Mouse (Mus musculus): ENCODE measurements around the gene Gm20458.

Gene Gm20458

DNA sequence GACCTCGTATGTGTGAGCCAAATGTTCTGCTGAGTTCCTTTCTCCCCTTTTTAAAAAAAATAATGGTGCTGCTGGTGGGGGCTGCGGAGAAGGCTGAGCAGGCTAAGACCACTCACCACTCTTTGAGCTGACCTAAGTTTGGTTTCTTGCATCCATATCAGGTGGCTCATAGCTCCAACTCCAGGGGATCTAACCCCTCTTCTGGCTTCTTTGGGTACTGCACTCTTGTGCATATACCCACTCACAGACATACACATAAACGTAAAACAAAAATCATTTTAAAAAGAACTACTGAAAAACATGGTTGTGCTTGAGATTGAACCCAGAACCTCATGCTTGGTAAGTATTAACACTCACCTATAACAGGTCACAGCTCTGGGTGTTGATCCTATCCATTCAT is 44.2 kb downstream of the Gm20458 start:
- no peak for DNase-seq (ENCODE audit: low read depth)

DNA sequence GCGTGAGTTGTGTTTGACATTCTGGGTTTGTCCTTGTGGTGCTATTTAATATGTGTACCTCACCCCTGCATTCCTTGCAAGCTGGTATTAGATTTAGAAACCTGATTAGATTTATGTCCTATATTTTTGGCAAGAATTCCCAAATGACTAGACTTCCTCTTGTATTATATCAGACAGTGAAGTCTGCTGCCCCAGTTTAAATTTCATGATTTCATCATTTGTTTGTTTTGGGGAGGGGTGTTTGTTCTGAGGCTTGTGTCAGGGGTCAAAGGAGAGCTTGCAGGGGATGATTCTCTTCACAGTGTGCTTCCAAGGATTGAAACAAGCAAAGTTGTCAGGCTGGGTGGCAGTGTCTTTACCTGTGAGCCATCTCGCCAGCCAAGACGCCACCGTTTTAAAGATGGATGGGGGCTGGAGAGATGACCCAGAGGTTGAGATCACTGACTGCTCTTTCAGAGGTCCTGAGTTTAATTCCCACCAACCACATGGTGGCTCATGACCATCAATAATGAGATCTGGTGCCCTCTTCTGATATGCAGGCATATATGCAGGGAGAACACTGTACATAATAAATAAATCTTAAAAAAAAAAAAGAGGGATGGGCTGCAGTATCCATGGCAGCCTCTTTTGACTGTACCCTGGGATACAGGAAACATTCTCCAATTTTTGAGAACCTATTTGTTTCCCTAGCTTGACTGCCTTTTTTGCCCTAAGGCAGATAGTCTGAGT is 45.0 kb downstream of the Gm20458 start:
- no peak for DNase-seq (ENCODE audit: low read depth)

DNA sequence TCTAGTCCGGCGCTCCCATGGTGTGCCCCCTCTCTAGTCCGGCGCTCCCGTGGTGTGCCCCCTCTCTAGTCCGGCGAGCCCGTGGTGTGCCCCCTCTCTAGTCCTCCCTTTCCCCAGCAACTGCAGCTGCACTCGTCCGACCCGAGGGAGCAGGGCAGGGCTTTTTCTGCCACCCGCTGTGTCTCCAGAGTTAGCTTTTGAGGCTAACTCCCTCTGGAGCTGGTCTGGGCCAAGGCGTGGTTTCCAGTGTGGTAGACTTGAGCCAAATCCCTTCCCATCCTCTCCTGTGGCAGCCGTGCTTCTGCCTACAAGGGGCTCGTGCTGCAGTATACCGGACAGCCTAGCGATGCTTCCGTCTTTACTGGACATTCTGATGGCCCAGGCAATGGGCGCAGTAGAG is 47.0 kb downstream of the Gm20458 start:
- DNase-seq (ENCODE audit: low read depth): no peak

DNA sequence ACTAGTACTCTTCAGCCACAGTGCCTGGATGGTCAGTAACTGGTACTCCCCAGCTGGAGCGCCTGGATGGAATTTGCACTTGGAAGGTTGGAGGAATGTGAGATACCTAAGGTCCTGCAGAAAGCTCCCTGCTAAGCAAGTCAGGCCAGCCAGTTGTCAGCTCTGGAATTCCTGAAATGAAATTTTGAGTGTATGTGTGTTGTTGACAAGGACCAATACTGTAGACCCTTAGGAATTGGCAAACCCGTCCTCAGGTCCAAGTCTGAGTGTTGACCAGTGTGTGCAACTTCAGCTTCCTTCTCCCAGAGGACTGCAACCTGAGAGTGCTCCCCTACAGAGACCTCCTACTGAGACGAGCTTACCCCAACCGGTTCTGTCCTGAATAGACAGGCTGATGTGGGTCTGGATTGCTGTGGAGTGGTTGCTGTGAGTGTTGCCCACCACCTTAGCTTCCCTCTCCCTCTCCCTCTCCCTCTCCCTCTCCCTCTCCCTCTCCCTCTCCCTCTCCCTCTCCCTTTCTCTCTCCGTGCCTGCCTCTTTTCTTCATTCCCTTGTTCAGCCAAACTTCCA is 49.9 kb downstream of the Gm20458 start:
- DNase-seq (ENCODE audit: low read depth): no peak

DNA sequence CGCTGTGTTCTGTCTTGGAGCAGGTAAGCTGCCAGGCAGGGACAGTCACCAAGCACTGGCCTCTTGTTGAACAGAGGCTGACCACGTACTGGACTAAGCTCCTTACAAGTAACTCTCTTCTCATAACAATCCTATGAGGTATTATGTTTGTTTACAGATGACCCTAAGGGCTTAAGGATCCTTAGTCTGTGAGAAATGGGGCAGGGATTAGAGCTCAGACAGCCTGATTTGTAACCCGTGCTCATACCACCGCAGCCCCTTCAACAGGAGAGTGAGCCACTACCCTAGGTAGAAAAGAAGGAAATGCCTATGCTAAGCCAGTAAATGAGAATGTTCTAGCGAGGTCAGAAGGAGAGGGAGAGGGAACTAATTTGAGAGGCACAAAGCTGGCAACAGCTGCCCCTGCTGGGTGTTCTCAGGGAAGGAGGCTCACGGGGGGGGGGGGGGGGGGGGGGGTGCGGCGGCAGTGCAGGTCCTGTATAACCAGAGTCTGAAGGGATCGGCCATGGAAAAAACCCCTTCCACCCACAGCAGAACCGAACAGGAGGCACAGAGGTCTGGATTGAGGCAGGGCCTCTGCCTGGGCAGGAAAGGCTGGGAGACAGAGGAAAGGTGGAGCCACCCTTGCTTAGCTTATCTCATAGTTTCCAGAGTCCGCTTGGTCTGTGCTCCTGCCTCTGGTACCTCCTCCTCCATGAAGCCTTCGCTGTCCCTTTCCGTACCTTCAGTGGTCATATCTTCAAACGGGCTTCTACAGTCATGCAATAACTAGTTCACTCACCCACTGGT is 51.5 kb downstream of the Gm20458 start:
- DNase-seq (ENCODE audit: low read depth): no peak

DNA sequence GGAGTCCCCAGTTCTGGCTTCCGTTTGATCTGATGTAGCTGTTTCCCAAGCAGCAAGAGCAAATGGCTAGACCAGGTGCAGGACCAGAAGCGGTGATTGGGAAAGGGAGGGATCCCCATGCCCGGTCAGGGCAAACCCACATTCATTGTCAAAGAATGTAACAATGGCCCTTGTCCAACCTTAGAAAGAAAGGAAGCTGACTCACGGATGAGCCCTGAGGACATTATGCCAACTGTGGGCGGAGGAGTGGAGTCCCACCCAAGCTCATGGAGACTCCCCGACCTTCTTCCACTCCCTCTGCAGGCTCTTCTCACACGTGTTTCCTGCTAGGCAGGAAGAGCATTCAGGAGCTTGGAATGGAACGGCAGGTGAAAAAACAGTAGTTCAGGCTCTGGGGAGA is 52.6 kb downstream of the Gm20458 start:
- peak; percentile 68 for DNase-seq (ENCODE audit: low read depth)

DNA sequence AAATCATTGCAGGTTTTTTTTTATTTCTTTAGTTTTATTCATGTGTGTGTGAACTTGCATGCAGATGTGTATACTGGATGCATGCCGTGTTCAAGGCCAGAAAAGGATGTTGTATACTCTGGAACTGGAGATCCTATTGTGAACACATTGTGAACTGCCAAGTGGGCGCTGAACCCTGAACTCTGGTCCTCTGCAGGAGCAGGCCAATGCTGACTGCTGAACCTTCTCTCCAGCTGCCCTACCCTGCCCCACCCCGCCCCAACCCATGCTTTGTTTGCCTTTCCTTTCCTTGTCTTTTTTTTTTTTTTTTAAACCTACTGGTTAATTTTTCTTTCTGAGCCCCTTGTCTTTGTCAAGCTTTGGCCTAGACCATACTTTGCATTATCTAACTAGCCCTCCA is 54.1 kb downstream of the Gm20458 start:
- no peak for DNase-seq (ENCODE audit: low read depth)

DNA sequence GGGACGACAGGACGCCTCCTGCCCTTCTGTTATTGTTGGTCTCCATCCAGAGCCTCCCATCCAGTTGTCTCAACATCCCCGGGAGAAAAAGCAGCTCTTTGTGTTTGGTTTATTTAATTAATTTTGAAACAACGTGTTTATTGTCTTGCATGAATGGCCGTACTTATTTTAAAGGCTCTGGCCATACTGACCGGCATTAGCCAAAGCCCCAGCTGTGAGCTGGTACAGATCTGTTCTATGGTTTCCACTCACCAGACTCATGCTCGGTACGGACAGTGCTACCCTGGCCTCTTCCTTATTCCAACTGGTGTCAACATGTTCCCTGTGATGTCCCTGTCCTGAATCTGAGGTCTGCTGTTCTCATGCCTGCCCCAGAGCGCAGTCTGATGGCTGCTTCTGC is 55.1 kb downstream of the Gm20458 start:
- no peak for DNase-seq (ENCODE audit: low read depth)

DNA sequence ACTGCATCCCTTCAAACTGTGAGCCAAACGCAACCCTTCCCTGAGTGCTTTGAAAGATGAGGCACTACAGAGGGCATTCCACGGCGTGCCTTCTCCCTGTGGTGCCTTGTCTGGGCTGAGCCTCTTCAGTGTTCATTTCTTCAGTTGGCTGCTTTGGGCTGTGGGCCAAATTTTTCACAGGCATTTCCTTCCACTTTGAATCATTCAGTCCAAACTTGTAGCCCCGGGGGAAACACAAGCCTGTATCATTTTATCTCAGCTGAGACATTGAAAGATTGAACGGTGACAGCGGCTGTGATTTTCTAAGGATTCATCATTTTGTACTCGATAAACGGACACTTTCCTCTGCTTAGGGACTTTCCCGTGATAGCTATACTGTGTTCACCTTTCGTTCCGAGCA is 55.8 kb downstream of the Gm20458 start:
- DNase-seq (ENCODE audit: low read depth): peak; percentile 55

DNA sequence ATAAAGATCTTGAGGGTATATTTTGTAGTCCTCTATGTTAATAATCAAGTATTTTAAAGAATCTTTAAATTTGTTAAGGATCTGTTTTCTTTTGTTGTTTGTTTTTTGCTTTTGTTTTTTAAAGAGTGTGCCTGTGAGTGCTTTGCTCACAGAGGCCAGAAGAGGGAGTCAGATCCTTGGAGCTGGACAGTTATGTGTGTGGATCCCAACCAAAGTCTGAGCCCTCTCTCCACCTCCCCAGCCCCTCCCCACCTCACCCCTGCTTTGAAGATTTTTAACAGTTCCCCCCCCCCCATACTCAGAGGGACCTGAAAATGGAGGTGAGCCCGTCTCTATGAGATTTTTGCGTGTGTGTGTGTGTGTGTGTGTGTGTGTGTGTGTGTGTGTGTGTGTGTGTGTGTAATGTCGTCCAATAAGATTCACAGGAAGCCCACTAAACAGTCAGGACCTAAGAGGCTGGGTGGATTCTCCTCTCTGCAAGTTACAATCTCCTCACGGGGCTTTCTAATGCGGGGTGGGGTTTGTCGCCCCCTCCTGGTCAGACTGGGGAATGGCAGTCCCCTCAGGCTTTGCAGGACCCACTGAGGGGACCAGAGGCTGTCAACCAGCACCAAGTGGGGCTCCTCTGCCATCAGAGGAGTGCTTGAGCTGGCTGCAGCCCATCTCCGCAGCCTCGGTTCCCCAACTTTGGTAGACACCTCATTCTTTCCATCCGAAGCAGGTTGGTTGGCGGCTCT is 56.9 kb downstream of the Gm20458 start:
- DNase-seq (ENCODE audit: low read depth): peak; percentile 68

DNA sequence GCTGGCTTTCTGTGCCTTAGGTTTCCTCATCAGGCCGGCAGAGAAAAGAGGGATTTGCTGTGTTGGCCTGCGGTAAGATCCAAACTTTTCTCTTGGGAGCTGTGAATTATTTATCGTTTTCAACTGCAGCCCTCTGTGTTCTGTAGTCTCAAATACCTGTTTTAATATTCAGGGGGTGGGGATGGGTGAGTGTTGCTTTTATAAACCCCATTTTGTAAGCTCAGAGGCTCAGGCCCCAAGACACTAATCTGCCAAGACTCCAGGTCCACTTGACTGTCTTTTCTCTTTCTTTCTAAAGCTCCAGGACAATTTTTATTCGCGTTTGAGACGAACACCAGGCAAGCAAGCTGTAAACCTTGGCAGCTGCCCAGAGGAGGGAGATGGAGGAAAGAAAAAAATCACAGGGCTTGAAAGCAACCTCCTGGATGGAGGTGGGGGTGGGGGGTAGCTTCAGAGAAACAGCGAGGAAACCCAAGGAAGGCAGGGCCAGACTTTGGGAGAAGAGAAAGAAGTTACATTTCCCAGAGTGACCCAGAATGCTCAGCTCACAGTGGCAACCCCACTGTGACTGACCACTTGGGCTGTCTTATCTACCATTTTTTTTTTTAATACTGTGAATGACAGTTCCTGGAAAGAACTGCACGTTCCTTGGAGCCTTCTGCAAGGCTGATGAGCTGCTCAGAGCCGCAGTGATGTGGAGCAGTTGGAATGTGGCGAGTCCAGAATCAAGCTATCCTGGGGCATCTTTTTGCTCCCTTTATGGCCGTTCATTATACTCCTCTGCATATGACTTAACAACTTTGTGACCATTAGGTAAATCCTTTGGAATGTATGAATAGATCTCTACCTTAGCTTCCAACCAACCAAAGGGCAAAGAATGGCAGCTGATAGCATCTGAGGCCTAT is 57.8 kb downstream of the Gm20458 start:
- no peak for DNase-seq (ENCODE audit: low read depth)

DNA sequence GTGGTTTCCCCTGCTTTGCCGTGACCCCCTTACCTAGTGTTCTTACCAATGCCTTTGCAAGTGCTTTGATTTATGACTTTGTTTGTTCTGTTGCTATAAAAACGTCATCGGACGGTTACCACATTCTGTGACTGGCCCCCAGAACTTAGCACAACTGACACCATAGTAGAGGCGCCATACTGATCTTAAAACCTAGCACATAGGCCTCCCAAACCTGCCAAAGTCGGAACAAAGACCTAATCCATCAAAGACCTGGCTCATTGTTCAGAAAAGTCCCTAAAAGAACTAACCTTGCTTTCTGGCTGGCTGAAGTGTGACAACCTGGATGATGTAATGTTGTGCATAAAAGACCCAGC is 58.4 kb downstream of the Gm20458 start:
- no peak for DNase-seq (ENCODE audit: low read depth)

DNA sequence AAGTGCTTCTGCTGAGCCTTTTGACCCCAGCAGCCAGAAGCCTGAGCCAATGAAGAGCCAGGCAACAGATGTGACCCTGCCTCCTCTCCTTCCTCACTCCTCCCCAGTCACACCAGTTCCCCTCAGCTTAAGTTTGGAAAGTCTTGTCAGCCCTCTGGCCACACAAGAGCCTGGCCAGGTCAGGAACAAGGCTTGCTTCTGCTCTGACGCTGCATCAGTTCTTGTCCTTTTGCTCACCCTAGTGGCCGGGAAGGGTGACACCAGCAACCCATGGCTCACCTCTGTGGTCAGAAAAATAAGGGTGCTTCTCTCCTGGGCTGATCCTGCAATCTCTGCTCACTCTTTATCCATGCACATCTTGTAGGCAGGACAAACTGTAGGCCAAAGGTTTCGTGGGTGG is 60.0 kb downstream of the Gm20458 start:
- peak; percentile 82 for DNase-seq (ENCODE audit: low read depth)

DNA sequence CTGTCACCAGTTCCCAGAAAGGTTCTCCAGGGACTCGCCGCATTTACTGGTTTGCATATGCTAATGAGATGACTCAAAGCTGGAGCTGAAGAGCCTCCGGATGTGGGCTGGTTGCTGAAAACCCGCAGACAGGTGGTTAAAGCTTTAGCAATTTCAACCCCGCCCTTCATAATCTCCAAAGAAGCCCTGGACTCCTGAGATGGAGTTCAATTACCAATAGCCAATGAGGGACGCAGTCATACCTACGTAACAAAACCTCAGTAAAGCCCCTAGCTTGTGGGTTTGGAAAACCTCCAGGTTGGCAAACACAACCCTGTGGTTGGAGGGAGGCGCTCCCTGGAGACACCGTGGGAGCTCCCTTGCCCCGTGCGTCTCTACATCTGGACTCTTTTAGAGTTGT is 61.1 kb downstream of the Gm20458 start:
- DNase-seq (ENCODE audit: low read depth): peak; percentile 99

DNA sequence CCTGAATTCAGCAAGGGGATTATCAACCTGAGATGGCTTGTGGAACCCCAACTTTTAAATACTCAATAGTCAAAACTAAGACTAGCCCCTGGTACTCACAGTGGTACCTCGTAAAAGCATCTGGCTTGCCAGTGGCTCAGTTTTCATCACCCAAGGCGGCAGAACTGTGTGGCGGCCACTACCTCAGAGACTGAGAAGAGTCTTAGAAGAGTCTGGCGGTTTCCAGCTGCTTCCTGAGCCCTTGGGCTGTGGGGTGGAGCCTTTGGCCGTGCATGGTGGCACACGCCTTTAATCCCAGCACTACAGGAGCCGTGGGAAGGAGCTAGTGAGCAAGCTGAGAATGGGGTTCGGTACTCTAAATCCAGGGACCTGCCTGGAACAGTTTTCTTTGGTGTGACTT is 61.5 kb downstream of the Gm20458 start:
- peak; percentile 80 for DNase-seq (ENCODE audit: low read depth)

DNA sequence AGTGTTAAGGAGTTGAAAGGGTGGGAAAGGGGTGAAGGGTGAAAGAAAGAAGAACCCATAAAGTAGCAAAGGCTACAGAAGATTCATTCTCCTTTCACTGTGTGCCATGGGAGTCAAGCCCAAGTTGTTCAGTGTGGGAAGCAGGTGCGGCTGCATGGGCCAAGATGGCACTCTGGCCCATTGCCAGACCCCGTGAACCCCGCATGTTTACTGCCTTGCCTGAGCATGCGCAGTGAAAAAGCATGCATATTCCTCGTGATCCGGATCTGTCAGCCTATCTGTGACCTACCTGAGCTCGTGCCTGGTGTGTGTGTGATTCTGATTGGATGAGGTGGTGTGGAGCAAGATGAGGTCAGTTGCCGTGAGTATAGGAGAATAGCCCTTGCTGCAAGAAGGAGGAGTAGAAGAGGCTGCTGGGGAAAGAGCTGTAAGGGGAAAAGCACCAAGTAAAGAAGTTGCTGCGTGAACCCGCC is 62.6 kb downstream of the Gm20458 start:
- no peak for DNase-seq (ENCODE audit: low read depth)

DNA sequence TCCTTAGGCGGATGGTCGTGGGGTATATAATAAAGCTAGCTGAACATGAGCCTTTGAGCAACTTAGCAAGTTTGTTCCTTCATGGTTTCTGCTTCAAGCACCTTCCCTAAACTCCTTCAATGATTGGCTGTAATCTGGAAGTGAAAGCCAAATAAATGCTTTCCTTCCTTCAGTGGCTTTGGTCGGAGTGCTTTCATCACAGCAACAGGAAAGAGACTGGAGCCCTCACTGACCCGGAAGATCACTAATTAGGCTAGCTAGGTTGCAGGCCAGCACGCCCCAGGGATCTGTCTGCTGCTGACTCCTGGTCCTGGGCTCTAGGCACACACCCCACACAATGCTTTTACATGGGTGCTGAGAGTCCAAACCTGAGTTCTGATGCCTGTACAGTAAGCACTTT is 67.8 kb downstream of the Gm20458 start:
- peak; percentile 26 for DNase-seq (ENCODE audit: low read depth)

DNA sequence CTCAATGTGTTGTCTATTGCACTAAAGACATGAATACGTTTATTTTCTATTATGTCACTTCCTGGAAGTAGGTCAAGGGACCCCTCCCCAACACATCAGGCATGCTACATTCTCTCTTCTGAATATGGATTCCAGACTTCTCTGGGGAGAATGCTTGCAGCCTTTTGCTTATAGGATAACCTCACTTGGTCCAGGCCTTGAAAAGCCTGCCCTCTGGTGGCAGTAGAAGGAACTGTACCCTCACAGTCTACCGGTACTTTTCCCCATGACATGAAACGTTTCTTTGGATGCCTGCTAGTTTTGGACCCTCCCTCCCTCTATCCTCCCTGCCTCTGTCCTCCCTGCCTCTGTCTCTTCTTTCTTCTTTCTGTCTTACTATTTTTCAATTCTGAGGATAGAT is 70.4 kb downstream of the Gm20458 start:
- peak; percentile 71 for DNase-seq (ENCODE audit: low read depth)

DNA sequence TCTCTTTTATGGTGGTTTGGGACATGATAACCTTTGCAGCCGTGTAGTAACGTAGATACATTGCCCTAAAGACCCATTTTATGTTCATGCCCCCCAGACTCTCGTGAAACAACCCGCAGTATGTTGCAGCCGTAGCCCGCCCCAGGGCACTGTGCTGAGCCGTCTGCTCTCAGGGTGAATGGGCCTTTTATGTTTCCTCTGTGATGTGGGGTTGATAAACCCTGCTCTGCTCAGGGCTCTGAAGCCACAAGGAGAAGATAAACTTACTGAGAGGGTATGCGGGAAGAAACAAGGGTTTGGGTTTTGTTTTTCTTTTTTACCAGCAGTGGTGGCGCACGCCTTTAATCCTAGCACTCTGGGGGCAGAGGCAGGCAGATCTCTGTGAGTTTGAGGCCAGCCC is 73.5 kb downstream of the Gm20458 start:
- no peak for DNase-seq (ENCODE audit: low read depth)

DNA sequence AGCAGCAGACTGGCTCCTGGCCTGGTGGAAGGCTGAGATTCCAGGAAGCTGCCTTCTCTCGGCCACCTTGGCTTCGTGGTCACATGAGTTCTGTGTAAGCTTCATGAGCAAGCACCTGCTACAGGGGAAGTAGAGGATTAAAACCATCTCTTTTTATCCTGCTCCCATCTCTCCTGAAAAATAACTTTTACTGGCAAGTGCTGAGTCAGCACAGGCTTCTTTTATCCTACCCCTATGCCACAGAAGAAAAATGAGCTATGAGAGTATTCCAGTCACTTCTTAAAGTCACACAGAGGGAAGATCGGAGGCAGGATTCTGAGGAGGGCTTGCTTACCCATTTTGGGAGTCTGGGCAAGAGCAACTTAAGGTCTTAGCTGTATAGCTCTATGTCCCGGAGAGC is 76.2 kb downstream of the Gm20458 start:
- no peak for DNase-seq (ENCODE audit: low read depth)
